23 mouse cellular contexts compared by ENCODE assay signal in genomic region chr11:22743561-22744269, GRCm38 (mm10).
A peak's percentile ranks its signal among the peaks of the same experiment; 100 is the strongest.
DNase-seq lines count a peak whose midpoint lies in the region; ATAC-seq and TF ChIP-seq lines count a peak whose summit lies in the region.
"Had no signal": no experiment of that assay in that cellular context is flagged by ENCODE, and none has a peak within 500 bp of the region (broad histone marks: within the 10 kb centered on the region; RNA-seq: fewer than 3 reads in every experiment).

No protein-coding gene starts in this region.

- no peak overlapping the region for H3K9ac ChIP-seq in lung, embryonic 14.5 days
- H3K9ac ChIP-seq: embryonic facial prominence, embryonic 13.5 days; hindbrain, embryonic 13.5 days; lung, embryonic 15.5 days had no signal

- H3K4me2 ChIP-seq in lung, embryonic 14.5 days = no peak overlapping the region
- H3K4me2 ChIP-seq: embryonic facial prominence, embryonic 13.5 days; heart, embryonic 11.5 days; hindbrain, embryonic 13.5 days; lung, embryonic 15.5 days had no signal

- H3K4me3 ChIP-seq in lung, embryonic 14.5 days (ENCODE audit: low read depth, low read length) = no peak overlapping the region
- no peak overlapping the region for H3K4me3 ChIP-seq in lung, adult 2 months (replicated peaks; ENCODE audit: extremely low read depth, low read depth, low read length)
- H3K4me3 ChIP-seq: embryonic facial prominence, embryonic 13.5 days; hindbrain, embryonic 13.5 days; lung, embryonic 15.5 days had no signal

- no peak for TF ChIP-seq CTCF in lung, embryonic 14.5 days (IDR thresholded peaks at IDR 0.05; ENCODE audit: low read depth)
- no peak for TF ChIP-seq CTCF in lung, adult 2 months (IDR thresholded peaks at IDR 0.05; ENCODE audit: insufficient read depth, low read length)

- H3K9me3 ChIP-seq in lung, embryonic 14.5 days (ENCODE audit: low read depth, low read length) = no peaks in the 10 kb centered on the region
- H3K9me3 ChIP-seq: lung, embryonic 15.5 days had no signal

- 69% methylated on average over 5 of the region's 5 CpGs for WGBS in lung, embryonic 14.5 days
- WGBS in lung, adult 2 months = 78% methylated on average over 5 of the region's 5 CpGs

- H3K27ac ChIP-seq in lung, embryonic 14.5 days (ENCODE audit: low read depth) = no peak overlapping the region
- H3K27ac ChIP-seq: embryonic facial prominence, embryonic 13.5 days; hindbrain, embryonic 13.5 days; lung, embryonic 15.5 days had no signal

- H3K4me1 ChIP-seq in lung, embryonic 14.5 days (ENCODE audit: insufficient read depth) = no peaks in the 10 kb centered on the region
- no peaks in the 10 kb centered on the region for H3K4me1 ChIP-seq in lung, adult 2 months (ENCODE audit: control insufficient read depth, insufficient read depth, low read length)
- H3K4me1 ChIP-seq: hindbrain, embryonic 13.5 days had no signal

- DNase-seq in lung, embryonic 14.5 days = peak; percentile 6
- no peak for DNase-seq in lung, adult 2 months
- DNase-seq in ZHBTc4 (ENCODE audit: low read depth, low spot score) = peak; percentile 77
- peak; percentile 9 for DNase-seq in lung, postnatal 14 days
- DNase-seq in ovary, postnatal 14 days (ENCODE audit: low spot score) = no peak
- no peak for DNase-seq in right cerebral cortex, postnatal 10 days (ENCODE audit: low spot score in 2 of 2)
- no peak for DNase-seq in thymus, postnatal 4 days
- DNase-seq: adrenal gland, postnatal 10 days; B cell, adult 2 months; cerebellum, adult 9-10 months; heart, postnatal 14 days; kidney, adult 2 months; kidney, postnatal 10 days; retina, postnatal 1 day; right cerebral cortex, postnatal 4 days; thymus, postnatal 36 days had no signal

- no peak for TF ChIP-seq POLR2A in lung, adult 2 months (IDR thresholded peaks at IDR 0.05; ENCODE audit: borderline replicate concordance, extremely low read depth, low read depth, low read length)

- H3K36me3 ChIP-seq in lung, embryonic 14.5 days (ENCODE audit: insufficient read depth) = no peaks in the 10 kb centered on the region
- H3K36me3 ChIP-seq: embryonic facial prominence, embryonic 13.5 days; hindbrain, embryonic 13.5 days; lung, embryonic 15.5 days had no signal

- ATAC-seq in lung, embryonic 14.5 days (ENCODE audit: insufficient read depth) = no peak
- ATAC-seq: activated CD4-positive, CD25-positive, alpha-beta regulatory T cell, adult 4 months; forebrain, embryonic 16.5 days; inflammation-experienced regulatory T-cells, adult 6 months had no signal

- no peaks in the 10 kb centered on the region for H3K27me3 ChIP-seq in lung, embryonic 14.5 days (ENCODE audit: insufficient read depth, low read length)
- H3K27me3 ChIP-seq: embryonic facial prominence, embryonic 13.5 days; hindbrain, embryonic 13.5 days; lung, embryonic 15.5 days had no signal

Comparison
In these comparisons a context has a peak if more than half of its experiments do, and no peak if none do; other contexts are left out.
1. DNase-seq: peak in lung, embryonic 14.5 days (single experiment), ZHBTc4 (single experiment) and lung, postnatal 14 days (single experiment); none in lung, adult 2 months (single experiment), ovary, postnatal 14 days (single experiment), right cerebral cortex, postnatal 10 days (0 of 2) and thymus, postnatal 4 days (single experiment).